Mouse (Mus musculus) erythroblast, embryonic 14.5 days (primary cell): Measurements from ENCODE around the gene Araf. TPM values are rescaled to one million over a fixed set of nuclear protein-coding genes. Genes with fewer than 3 reads are reported as not detected.

ENCODE experiments used
- H3K27me3 ChIP-seq: 2 replicates; pipeline ENCODE4 v1.6.1; 2012; ENCODE audit warnings: inconsistent platforms; ENCODE audit not compliant: control insufficient read depth
- H3K36me3 ChIP-seq: 2 replicates; pipeline ENCODE4 v1.6.1; 2012; ENCODE audit warnings: mild to moderate bottlenecking, inconsistent platforms; ENCODE audit not compliant: control insufficient read depth
- H3K4me1 ChIP-seq: 2 replicates; pipeline ENCODE4 v1.6.1; 2012; ENCODE audit warnings: inconsistent platforms; ENCODE audit not compliant: control insufficient read depth
- H3K4me3 ChIP-seq: replicated peaks from 2 replicates; pipeline ENCODE3; 2012; ENCODE audit warnings: moderate library complexity, mild to moderate bottlenecking, inconsistent platforms
- H3K9me3 ChIP-seq: 2 replicates; pipeline ENCODE4 v1.6.1; 2012; ENCODE audit warnings: low read length, inconsistent platforms, mixed read lengths; ENCODE audit not compliant: control insufficient read depth
- GATA1 ChIP-seq: IDR thresholded peaks from 2 replicates; pipeline ENCODE4 v1.6.1; 2012; ENCODE audit warnings: low read length, inconsistent platforms, mixed read lengths
- TAL1 ChIP-seq: IDR thresholded peaks from 3 replicates; pipeline ENCODE4 v1.6.1; 2012; ENCODE audit warnings: low read length, inconsistent platforms, mixed read lengths
- polyA plus RNA-seq: library from polyadenylated mRNA; stranded (reverse); fragments of >175 nt; gene quantifications from 2 replicates; pipeline ENCODE4 v1.2.3, GENCODE M21; 2012

The Araf gene
- 1.1 and 3.3 TPM in 2 replicates for polyA plus RNA-seq

- Histone ChIP-seq H3K27me3 (no peaks in the 10 kb centered on the region), H3K36me3 (no peaks in the 10 kb centered on the region), H3K4me1 (peaks cover 20% of the 10 kb centered on the region), H3K9me3 (no peaks in the 10 kb centered on the region), H3K4me3 (peak within 1 kb of the TSS; percentile 68)
- TF ChIP-seq GATA1, result no peak
- TF ChIP-seq TAL1, result no peak
These were observed at the start of gene Araf for GRCm38 (mm10) chrX:20797681-20798080. TSS of gene Araf (plus strand) at chrX:20797814.

- Histone ChIP-seq H3K4me3 (no peak overlapping the region), H3K27me3 (no peaks in the 10 kb centered on the region), H3K36me3 (no peaks in the 10 kb centered on the region), H3K4me1 (peaks cover 4% of the 10 kb centered on the region), H3K9me3 (no peaks in the 10 kb centered on the region)
- TF ChIP-seq TAL1 (no peak), GATA1 (no peak)
These were observed 48.8 kb upstream of the Araf start for GRCm38 (mm10) chrX:20748829-20749228.

GRCm38 (mm10) chrX:20761201-20761600, 36.4 kb upstream of the Araf start:
- no peak overlapping the region for H3K4me3 ChIP-seq
- no peak for TF ChIP-seq TAL1
- TF ChIP-seq GATA1, result no peak
- no peaks in the 10 kb centered on the region for H3K9me3 ChIP-seq
- H3K27me3 ChIP-seq, result no peaks in the 10 kb centered on the region
- H3K4me1 ChIP-seq, result no peaks in the 10 kb centered on the region
- H3K36me3 ChIP-seq, result no peaks in the 10 kb centered on the region

GRCm38 (mm10) chrX:20770697-20771381, 26.8 kb upstream of the Araf start:
- H3K9me3 ChIP-seq, result no peaks in the 10 kb centered on the region
- no peaks in the 10 kb centered on the region for H3K27me3 ChIP-seq
- no peaks in the 10 kb centered on the region for H3K36me3 ChIP-seq
- no peak overlapping the region for H3K4me3 ChIP-seq
- TF ChIP-seq TAL1 (no peak), GATA1 (no peak)
- peaks cover 6% of the 10 kb centered on the region for H3K4me1 ChIP-seq

GRCm38 (mm10) chrX:20771666-20772065, 25.9 kb upstream of the Araf start:
- Histone ChIP-seq H3K4me3 (no peak overlapping the region), H3K9me3 (no peaks in the 10 kb centered on the region), H3K4me1 (peaks cover 6% of the 10 kb centered on the region), H3K27me3 (no peaks in the 10 kb centered on the region), H3K36me3 (no peaks in the 10 kb centered on the region)
- TF ChIP-seq TAL1 (no peak), GATA1 (no peak)

- H3K9me3 ChIP-seq, result no peaks in the 10 kb centered on the region
- TF ChIP-seq GATA1 (no peak), TAL1 (no peak)
- H3K4me3 ChIP-seq, result no peak overlapping the region
- H3K27me3 ChIP-seq, result no peaks in the 10 kb centered on the region
- no peaks in the 10 kb centered on the region for H3K36me3 ChIP-seq
- peaks cover 6% of the 10 kb centered on the region for H3K4me1 ChIP-seq
These were observed 22.2 kb upstream of the Araf start for GRCm38 (mm10) chrX:20775271-20776016.

- Histone ChIP-seq H3K27me3 (no peaks in the 10 kb centered on the region), H3K36me3 (no peaks in the 10 kb centered on the region), H3K9me3 (no peaks in the 10 kb centered on the region), H3K4me3 (no peak overlapping the region), H3K4me1 (no peaks in the 10 kb centered on the region)
- TF ChIP-seq GATA1 (no peak), TAL1 (no peak)
These were observed 20.0 kb upstream of the Araf start for GRCm38 (mm10) chrX:20777619-20778018.

GRCm38 (mm10) chrX:20787309-20787708, 10.3 kb upstream of the Araf start:
- H3K27me3 ChIP-seq, result no peaks in the 10 kb centered on the region
- no peak for TF ChIP-seq TAL1
- TF ChIP-seq GATA1, result no peak
- H3K4me1 ChIP-seq, result peaks cover 68% of the 10 kb centered on the region
- H3K36me3 ChIP-seq, result no peaks in the 10 kb centered on the region
- no peaks in the 10 kb centered on the region for H3K9me3 ChIP-seq
- H3K4me3 ChIP-seq, result no peak overlapping the region

- Histone ChIP-seq H3K36me3 (no peaks in the 10 kb centered on the region), H3K9me3 (no peaks in the 10 kb centered on the region), H3K27me3 (no peaks in the 10 kb centered on the region), H3K4me1 (peaks cover 48% of the 10 kb centered on the region), H3K4me3 (no peak overlapping the region)
- no peak for TF ChIP-seq TAL1
- TF ChIP-seq GATA1, result no peak
These were observed 5.2 kb upstream of the Araf start for GRCm38 (mm10) chrX:20792417-20792816.
